25 mouse cellular contexts compared by ENCODE assay signal in the genomic region with DNA sequence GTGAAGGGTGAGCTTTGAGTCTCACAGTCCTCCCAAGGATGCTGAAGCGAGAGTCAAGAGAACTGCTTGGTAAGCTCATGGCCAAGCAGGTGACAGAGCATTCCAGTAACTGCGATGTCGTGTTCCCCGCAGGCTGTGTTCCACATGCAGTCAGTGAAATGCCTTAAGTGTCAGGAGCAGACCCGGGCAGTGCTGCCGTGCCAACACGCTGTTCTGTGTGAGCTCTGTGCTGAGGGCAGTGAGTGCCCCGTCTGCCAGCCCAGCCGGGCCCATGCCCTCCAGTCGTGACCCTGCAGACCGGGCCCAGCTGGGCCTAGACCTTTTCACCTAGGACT. TPM values are rescaled to one million over a fixed set of nuclear protein-coding genes. Genes with fewer than 3 reads are reported as not detected.
DNase-seq lines count a peak whose midpoint lies in the region; ATAC-seq and TF ChIP-seq lines count a peak whose summit lies in the region.
"Had no signal": no experiment of that assay in that cellular context is flagged by ENCODE, and none has a peak within 500 bp of the region (broad histone marks: within the 10 kb centered on the region; RNA-seq: fewer than 3 reads in every experiment).

No protein-coding gene starts in this region.

- TF ChIP-seq CTCF in cerebellum, adult 2 months (IDR thresholded peaks at IDR 0.05; ENCODE audit: borderline replicate concordance, insufficient read depth, low read depth, low read length): no peak
- TF ChIP-seq CTCF in lung, postnatal 0 days (IDR thresholded peaks at IDR 0.05): no peak

- peak; percentile 45 to 50 for DNase-seq in cerebellum, adult 2 months
- no peak for DNase-seq in cerebellum, postnatal 4 days (ENCODE audit: low spot score in 2 of 2)
- no peak for DNase-seq in lung, postnatal 0 days (ENCODE audit: low spot score)
- DNase-seq in lung, postnatal 36 days: no peak
- DNase-seq in cerebellum, adult 9-11 months: peak; percentile 66
- DNase-seq: adrenal gland, postnatal 25 days; gastrocnemius, postnatal 25 days; heart, adult 11 months; heart, postnatal 36 days; kidney, adult 8-10 months; layer of hippocampus, adult 9-11 months; spleen, adult 18-20 months; thymus, postnatal 14 days had no signal

- TF ChIP-seq EP300 in lung, postnatal 0 days (IDR thresholded peaks at IDR 0.05): no peak

- H3K27me3 ChIP-seq in cerebellum, adult 2 months (ENCODE audit: control insufficient read depth, insufficient read depth, low read length): no peaks in the 10 kb centered on the region
- no peaks in the 10 kb centered on the region for H3K27me3 ChIP-seq in lung, postnatal 0 days (replicated peaks; ENCODE audit: insufficient read depth, low read length)
- H3K27me3 ChIP-seq in heart, embryonic 11.5 days (ENCODE audit: control insufficient read depth, insufficient read depth, low read length): no peaks in the 10 kb centered on the region
- no peaks in the 10 kb centered on the region for H3K27me3 ChIP-seq in intestine, embryonic 16.5 days (replicated peaks; ENCODE audit: control insufficient read depth, insufficient read depth, low read length)
- H3K27me3 ChIP-seq: hindbrain, embryonic 12.5 days; intestine, embryonic 15.5 days; midbrain, embryonic 15.5 days had no signal

- no peak for ATAC-seq in lung, postnatal 0 days
- ATAC-seq in heart, embryonic 11.5 days (replicated peaks; ENCODE audit: insufficient number of reproducible peaks, low FRiP score, low TSS enrichment): no peak
- ATAC-seq in intestine, embryonic 16.5 days: no peak
- ATAC-seq: CD4-positive, CD25-positive, alpha-beta regulatory T cell, adult 4 months; forebrain, embryonic 14.5 days; hindbrain, postnatal 0 days; intestine, embryonic 15.5 days; midbrain, embryonic 15.5 days had no signal

- no peak overlapping the region for H3K4me3 ChIP-seq in cerebellum, adult 2 months (replicated peaks; ENCODE audit: insufficient read depth, low read depth, low read length)
- H3K4me3 ChIP-seq in lung, postnatal 0 days (ENCODE audit: low read depth, low read length): no peak overlapping the region
- no peak overlapping the region for H3K4me3 ChIP-seq in heart, embryonic 11.5 days (ENCODE audit: low read depth, low read length)
- H3K4me3 ChIP-seq in intestine, embryonic 16.5 days (ENCODE audit: low read length): no peak overlapping the region
- H3K4me3 ChIP-seq: heart, embryonic 10.5 days; hindbrain, embryonic 12.5 days; intestine, embryonic 15.5 days; midbrain, embryonic 10.5 days; midbrain, embryonic 15.5 days had no signal

- H3K4me1 ChIP-seq in cerebellum, adult 2 months (ENCODE audit: control insufficient read depth, insufficient read depth, low read length): peaks cover 75% of the 10 kb centered on the region
- H3K4me1 ChIP-seq in lung, postnatal 0 days (ENCODE audit: insufficient read depth, low read depth, low read length): no peaks in the 10 kb centered on the region
- peaks cover 19% of the 10 kb centered on the region for H3K4me1 ChIP-seq in heart, embryonic 11.5 days (ENCODE audit: control insufficient read depth, insufficient read depth, low read length)
- H3K4me1 ChIP-seq in intestine, embryonic 16.5 days (ENCODE audit: control insufficient read depth, insufficient read depth, low read length): peaks cover 5% of the 10 kb centered on the region; the same call in 1 of the 2 replicates
- H3K4me1 ChIP-seq: intestine, embryonic 15.5 days; midbrain, embryonic 15.5 days had no signal

- peaks cover 14% of the 10 kb centered on the region for H3K36me3 ChIP-seq in lung, postnatal 0 days (ENCODE audit: insufficient read depth, low read length)
- H3K36me3 ChIP-seq in heart, embryonic 11.5 days (ENCODE audit: control insufficient read depth, insufficient read depth, low read length): peaks cover 51% of the 10 kb centered on the region
- H3K36me3 ChIP-seq in intestine, embryonic 16.5 days (ENCODE audit: control insufficient read depth, insufficient read depth, low read length): peaks cover 43% of the 10 kb centered on the region

- no peak overlapping the region for H3K4me2 ChIP-seq in lung, postnatal 0 days (replicated peaks; ENCODE audit: low read depth, low read length)
- no peak overlapping the region for H3K4me2 ChIP-seq in heart, embryonic 11.5 days
- H3K4me2 ChIP-seq in intestine, embryonic 16.5 days (ENCODE audit: low read depth, low read length): no peak overlapping the region
- H3K4me2 ChIP-seq: hindbrain, embryonic 12.5 days; intestine, embryonic 15.5 days; midbrain, embryonic 15.5 days had no signal

- no peaks in the 10 kb centered on the region for H3K9me3 ChIP-seq in lung, postnatal 0 days (ENCODE audit: low read length)
- H3K9me3 ChIP-seq in heart, embryonic 11.5 days (replicated peaks; ENCODE audit: control insufficient read depth, low read length): no peaks in the 10 kb centered on the region
- no peaks in the 10 kb centered on the region for H3K9me3 ChIP-seq in intestine, embryonic 16.5 days (ENCODE audit: control insufficient read depth, low read length)
- H3K9me3 ChIP-seq: heart, embryonic 10.5 days; hindbrain, embryonic 12.5 days; intestine, embryonic 15.5 days; midbrain, embryonic 10.5 days; midbrain, embryonic 15.5 days had no signal

- peak overlapping the region; percentile 58 for H3K27ac ChIP-seq in cerebellum, adult 2 months (ENCODE audit: insufficient read depth, low read length)
- peak overlapping the region; percentile 89 for H3K27ac ChIP-seq in lung, postnatal 0 days (ENCODE audit: low read length)
- H3K27ac ChIP-seq in heart, embryonic 11.5 days (ENCODE audit: low read depth, low read length): no peak overlapping the region
- no peak overlapping the region for H3K27ac ChIP-seq in intestine, embryonic 16.5 days (ENCODE audit: low read length)
- H3K27ac ChIP-seq: heart, embryonic 10.5 days; hindbrain, embryonic 12.5 days; hindbrain, postnatal 0 days; intestine, embryonic 15.5 days; kidney, postnatal 0 days; macrophage; midbrain, embryonic 10.5 days; midbrain, embryonic 15.5 days had no signal

- WGBS in cerebellum, adult 2 months: 31% methylated on average over 11 of the region's 11 CpGs
- WGBS in lung, postnatal 0 days: 77% methylated on average over 11 of the region's 11 CpGs
- 95% methylated on average over 11 of the region's 11 CpGs for WGBS in heart, embryonic 11.5 days (ENCODE audit: insufficient replicate concordance)
- 92% methylated on average over 11 of the region's 11 CpGs for WGBS in intestine, embryonic 16.5 days

- no peak overlapping the region for H3K9ac ChIP-seq in lung, postnatal 0 days (replicated peaks; ENCODE audit: low read depth)
- no peak overlapping the region for H3K9ac ChIP-seq in heart, embryonic 11.5 days (ENCODE audit: low read depth, low read length)
- H3K9ac ChIP-seq in intestine, embryonic 16.5 days (ENCODE audit: low read depth, low read length): no peak overlapping the region
- H3K9ac ChIP-seq: hindbrain, embryonic 12.5 days; intestine, embryonic 15.5 days; midbrain, embryonic 15.5 days had no signal

- no peak for TF ChIP-seq POLR2A in cerebellum, adult 2 months (IDR thresholded peaks at IDR 0.05; ENCODE audit: borderline replicate concordance, insufficient read depth, low read length)

RNA-seq across cellular contexts. Expression of a gene that starts 18.1 kb away (rescaled TPM):
- 3.8 and 5.7 TPM in 2 replicates for polyA plus RNA-seq in cerebellum, adult 2 months (2012; rRNA removed)
- 14.9 and 25.3 TPM in 2 replicates for polyA plus RNA-seq in lung, postnatal 0 days (2015; fragmentation: Nextera tagmentation; extraction: Ambion mirVana)
- 2.3 and 2.6 TPM in 2 replicates for polyA plus RNA-seq in heart, embryonic 11.5 days (2014; fragmentation: Nextera tagmentation; extraction: Ambion mirVana)
- 6.4 and 7.5 TPM in 2 replicates for polyA plus RNA-seq in intestine, embryonic 16.5 days (2015; fragmentation: Nextera tagmentation; extraction: Ambion mirVana)

RNA-seq across cellular contexts. Expression of a gene that starts 27.1 kb away (rescaled TPM):
- polyA plus RNA-seq in cerebellum, adult 2 months (2012; rRNA removed): 509 and 539 TPM in 2 replicates
- 84.8 and 108 TPM in 2 replicates for polyA plus RNA-seq in lung, postnatal 0 days (2015; fragmentation: Nextera tagmentation; extraction: Ambion mirVana)
- 129 and 144 TPM in 2 replicates for polyA plus RNA-seq in heart, embryonic 11.5 days (2014; fragmentation: Nextera tagmentation; extraction: Ambion mirVana)
- polyA plus RNA-seq in intestine, embryonic 16.5 days (2015; fragmentation: Nextera tagmentation; extraction: Ambion mirVana): 135 and 160 TPM in 2 replicates

RNA-seq across cellular contexts. Expression of a gene that starts 29.5 kb away (rescaled TPM):
- 48.1 and 49.1 TPM in 2 replicates for polyA plus RNA-seq in cerebellum, adult 2 months (2012; rRNA removed)
- 14.5 and 15.0 TPM in 2 replicates for polyA plus RNA-seq in lung, postnatal 0 days (2015; fragmentation: Nextera tagmentation; extraction: Ambion mirVana)
- polyA plus RNA-seq in heart, embryonic 11.5 days (2014; fragmentation: Nextera tagmentation; extraction: Ambion mirVana): 18.7 and 20.0 TPM in 2 replicates
- 22.9 and 24.4 TPM in 2 replicates for polyA plus RNA-seq in intestine, embryonic 16.5 days (2015; fragmentation: Nextera tagmentation; extraction: Ambion mirVana)

RNA-seq across cellular contexts. Expression of a gene that starts 31.9 kb away (rescaled TPM):
- 456 and 541 TPM in 2 replicates for polyA plus RNA-seq in cerebellum, adult 2 months (2012; rRNA removed)
- 1,667 and 1,708 TPM in 2 replicates for polyA plus RNA-seq in lung, postnatal 0 days (2015; fragmentation: Nextera tagmentation; extraction: Ambion mirVana)
- 734 and 757 TPM in 2 replicates for polyA plus RNA-seq in heart, embryonic 11.5 days (2014; fragmentation: Nextera tagmentation; extraction: Ambion mirVana)
- polyA plus RNA-seq in intestine, embryonic 16.5 days (2015; fragmentation: Nextera tagmentation; extraction: Ambion mirVana): 1,239 and 1,387 TPM in 2 replicates

RNA-seq across cellular contexts. Expression of a gene that starts 47.1 kb away (rescaled TPM):
- polyA plus RNA-seq in cerebellum, adult 2 months (2012; rRNA removed): 14.8 and 15.1 TPM in 2 replicates
- 91.0 and 95.6 TPM in 2 replicates for polyA plus RNA-seq in lung, postnatal 0 days (2015; fragmentation: Nextera tagmentation; extraction: Ambion mirVana)
- polyA plus RNA-seq in heart, embryonic 11.5 days (2014; fragmentation: Nextera tagmentation; extraction: Ambion mirVana): 137 and 151 TPM in 2 replicates
- polyA plus RNA-seq in intestine, embryonic 16.5 days (2015; fragmentation: Nextera tagmentation; extraction: Ambion mirVana): 360 and 389 TPM in 2 replicates

Comparison
In these comparisons a context has a peak if more than half of its experiments do, and no peak if none do; other contexts are left out.
1. DNase-seq: peak in cerebellum, adult 2 months (2 of 2) and cerebellum, adult 9-11 months (single experiment); none in cerebellum, postnatal 4 days (0 of 2), lung, postnatal 0 days (single experiment) and lung, postnatal 36 days (single experiment).
2. H3K27ac ChIP-seq: peak in cerebellum, adult 2 months (single experiment) and lung, postnatal 0 days (single experiment); none in heart, embryonic 11.5 days (single experiment) and intestine, embryonic 16.5 days (single experiment).